Mouse (Mus musculus): Measurements from ENCODE around the gene Chst12. TPM values are rescaled to one million over a fixed set of nuclear protein-coding genes. Genes with fewer than 3 reads are reported as not detected.
"Not testable (repeated sequence)": the region's sequence is repeated elsewhere in the genome, so short reads cannot be mapped to it uniquely, and the experiment has no call there.

The Chst12 gene
- 1 to 10 TPM; 4.3 to 7.4 TPM for total RNA-seq (2021)
- long read RNA-seq, experiment 1, transcript Chst12-201 (2 exons, 2,331 nt), result major isoform, 9 of 14 reads
- long read RNA-seq, experiment 1, partial matches to known transcripts, result 2 of 14 reads
- long read RNA-seq, experiment 1, other reads (novel, unspliced or antisense), result 1 of 14 reads
- long read RNA-seq, experiment 2, partial matches to known transcripts, result 0 of 2 reads
- long read RNA-seq, experiment 2, other reads (novel, unspliced or antisense), result 0 of 2 reads

DNA sequence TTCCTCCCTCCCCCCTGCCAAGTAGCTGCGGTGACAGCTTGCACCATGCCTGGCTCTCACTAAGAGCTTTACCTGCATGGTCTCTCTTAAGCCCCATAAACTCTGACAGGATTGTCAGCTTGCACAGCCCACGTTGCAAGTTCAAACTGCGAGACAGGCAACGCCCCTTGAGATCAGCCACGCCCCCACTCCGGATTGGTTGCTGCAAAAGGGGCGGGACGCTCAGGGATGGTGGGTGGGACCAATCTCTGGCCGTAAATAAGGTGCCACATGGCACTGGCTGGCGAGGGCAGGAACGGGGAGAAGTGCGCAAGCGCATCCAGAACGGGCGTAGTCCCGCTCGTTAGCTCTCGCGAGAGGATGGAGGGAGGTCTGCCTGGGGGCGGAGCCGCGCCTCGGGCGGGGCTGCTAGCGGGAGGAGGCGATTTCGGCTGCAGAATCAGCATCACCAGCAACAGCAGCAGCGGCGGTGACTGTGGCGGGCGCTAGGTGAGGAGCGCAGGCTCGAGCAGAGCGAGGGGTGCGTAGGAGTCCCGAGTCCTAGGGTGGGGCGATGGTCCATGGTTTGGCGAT lies at the start of gene Chst12:
Gene Chst12 (plus strand): TSS at position 343 of the 573 bp plus-strand sequence.
- Histone ChIP-seq H3K27ac (peak within 1 kb of the TSS; percentile 89), H3K4me3 (peak within 1 kb of the TSS; percentile 83)
- intact Hi-C loops (cut with DNase I), result loop anchor here (5.0 kb wide), 1 partner anchor 83 kb away; no protein-coding TSS in a partner anchor
- TF ChIP-seq CTCF (IDR thresholded peaks at IDR 0.05), result 0 out of 2 replicates have a peak, but pooled peaks have one; percentile 1
- peak; percentile 100 for DNase-seq

DNA sequence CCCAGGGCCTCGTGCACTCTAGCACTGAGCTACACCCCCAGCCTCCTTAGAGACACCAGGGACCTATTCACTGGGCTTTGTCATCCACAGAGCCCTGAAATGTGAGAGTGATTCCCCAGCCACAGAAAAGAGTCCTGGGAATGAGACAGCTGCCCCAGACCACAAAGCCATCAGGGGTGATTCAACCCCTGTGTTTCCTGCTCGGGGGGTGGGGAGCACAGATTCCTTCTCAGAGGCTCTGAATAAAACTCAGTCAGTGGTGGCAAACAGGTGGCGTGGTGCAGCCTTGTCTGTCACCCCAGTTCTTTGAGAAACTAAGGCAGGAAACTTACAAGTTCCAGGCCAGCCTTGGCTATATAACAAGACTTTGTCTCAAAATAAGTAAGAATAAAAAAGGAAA lies 43.9 kb upstream of the Chst12 start:
- H3K27ac ChIP-seq, result no peak overlapping the region

DNA sequence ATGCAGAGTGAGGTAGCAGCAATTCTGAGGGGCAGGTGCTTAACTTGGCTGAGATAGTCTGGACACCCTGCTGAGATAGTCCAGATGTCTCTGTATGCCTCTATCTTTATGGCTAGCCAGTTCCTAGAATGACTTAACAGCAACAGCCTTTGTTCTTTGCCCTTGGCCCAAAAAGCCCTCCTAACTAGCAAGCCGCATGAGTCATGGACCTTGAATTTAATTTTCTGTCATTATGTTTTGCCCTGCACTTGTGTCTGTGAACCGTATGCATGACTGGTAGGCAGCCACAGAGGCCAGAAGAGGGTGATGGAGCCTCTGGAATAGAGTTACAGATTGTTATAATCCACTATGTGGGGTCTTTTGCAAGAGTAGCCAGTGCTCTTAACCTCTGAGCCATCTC lies 42.2 kb upstream of the Chst12 start:
- H3K27ac ChIP-seq; intact Hi-C loops (cut with DNase I); DNase-seq; H3K4me3 ChIP-seq: not testable (repeated sequence)

More for the DNA sequence above, 43.9 kb upstream of the Chst12 start:
- no peak for DNase-seq
- intact Hi-C loops (cut with DNase I), result no loop called here
- H3K4me3 ChIP-seq, result no peak overlapping the region
- TF ChIP-seq CTCF (IDR thresholded peaks at IDR 0.05), result no peak

DNA sequence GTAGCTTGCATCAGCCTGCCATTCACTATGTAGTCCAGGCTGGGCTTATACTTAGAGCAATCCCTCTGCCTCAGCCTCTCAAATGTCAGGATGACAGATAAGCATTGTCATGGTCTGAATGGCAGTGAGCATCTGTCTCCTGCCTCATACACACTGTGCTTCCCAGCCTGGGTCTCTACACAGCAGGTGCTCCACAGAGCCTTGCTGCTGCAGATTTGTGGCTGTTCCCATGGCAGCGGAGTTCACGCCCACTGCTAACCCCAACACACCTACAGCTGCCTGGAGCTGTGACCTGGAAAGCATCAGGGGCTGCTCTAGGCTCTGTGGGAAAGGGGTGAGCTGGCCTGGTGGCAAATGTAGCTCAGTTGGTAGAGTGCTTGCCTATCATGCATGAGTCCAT lies 40.4 kb upstream of the Chst12 start:
- DNase-seq, result no peak
- no peak overlapping the region for H3K4me3 ChIP-seq
- H3K27ac ChIP-seq, result no peak overlapping the region
- intact Hi-C loops (cut with DNase I), result no loop called here
- TF ChIP-seq CTCF (IDR thresholded peaks at IDR 0.05), result no peak

DNA sequence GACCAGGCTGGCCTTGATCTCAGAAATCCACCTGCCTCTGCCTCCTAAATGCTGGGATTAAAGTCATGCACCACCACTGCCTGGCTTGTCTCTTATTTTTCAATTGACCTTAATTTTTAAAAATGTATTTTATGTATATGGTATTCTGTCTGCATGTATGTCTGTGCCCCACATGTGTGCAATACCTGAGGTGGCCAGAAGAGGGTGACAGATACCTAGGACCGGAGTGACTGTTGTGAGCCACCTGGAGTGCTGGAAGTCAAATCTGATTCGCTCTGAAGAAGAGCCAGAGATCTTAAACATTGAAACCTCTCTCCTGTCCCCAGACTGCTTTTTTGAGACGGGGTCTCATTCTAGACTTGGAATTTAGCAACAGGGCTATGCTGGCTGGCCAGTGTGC lies 33.0 kb upstream of the Chst12 start:
- TF ChIP-seq CTCF (IDR thresholded peaks at IDR 0.05), result peak; percentile 24; the same call in 1 of the 2 replicates

DNA sequence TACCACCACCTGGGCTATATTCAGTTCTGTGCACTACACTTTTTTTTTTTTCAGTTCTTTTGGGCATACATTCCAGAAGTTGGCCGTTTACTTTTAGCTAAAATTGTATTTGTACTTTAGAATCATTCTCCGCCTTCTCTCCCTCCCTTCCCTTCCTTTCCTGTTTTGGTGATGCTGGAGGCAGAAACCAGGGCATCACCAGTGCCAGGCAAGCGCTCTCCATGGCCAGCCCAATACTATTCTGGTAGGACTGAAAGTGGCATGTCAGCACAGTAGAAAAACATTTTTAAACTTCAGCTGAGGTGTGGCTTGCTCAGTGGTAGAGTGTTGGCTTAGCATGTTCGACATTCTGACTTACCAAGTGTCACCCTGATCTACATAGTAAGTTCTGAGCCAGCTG lies 23.9 kb upstream of the Chst12 start:
- DNase-seq, result no peak
- Histone ChIP-seq H3K27ac (0 out of 2 replicates have a peak overlapping the region, but pooled peaks have one; percentile 5), H3K4me3 (no peak overlapping the region)
- intact Hi-C loops (cut with DNase I), result no loop called here
- no peak for TF ChIP-seq CTCF (IDR thresholded peaks at IDR 0.05)

More for the DNA sequence above, 33.0 kb upstream of the Chst12 start:
- Histone ChIP-seq H3K4me3 (no peak overlapping the region), H3K27ac (no peak overlapping the region)
- intact Hi-C loops (cut with DNase I), result no loop called here
- no peak for DNase-seq

DNA sequence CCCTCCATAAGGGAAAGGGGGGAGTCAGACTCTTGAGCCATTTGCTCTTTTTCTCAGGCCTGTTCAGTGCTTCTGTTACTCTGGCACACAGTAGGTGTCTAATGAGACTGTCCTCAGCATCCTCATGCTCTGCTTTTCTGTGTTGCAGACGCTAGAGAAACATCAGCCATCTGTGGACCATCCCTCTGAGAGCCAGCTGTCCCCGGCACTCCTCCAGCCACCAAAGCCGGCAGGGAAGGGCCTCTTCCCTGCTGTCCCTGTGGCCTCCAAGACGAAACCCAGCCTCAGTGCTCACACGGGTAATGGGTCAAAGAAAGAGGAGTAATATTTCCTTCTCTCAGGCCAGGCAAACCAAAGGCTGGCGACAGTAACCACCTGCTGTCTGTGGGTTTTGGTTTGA lies 14.2 kb upstream of the Chst12 start:
- H3K4me3 ChIP-seq, result no peak overlapping the region
- intact Hi-C loops (cut with DNase I), result no loop called here
- DNase-seq, result no peak
- TF ChIP-seq CTCF (IDR thresholded peaks at IDR 0.05), result no peak
- H3K27ac ChIP-seq, result no peak overlapping the region

DNA sequence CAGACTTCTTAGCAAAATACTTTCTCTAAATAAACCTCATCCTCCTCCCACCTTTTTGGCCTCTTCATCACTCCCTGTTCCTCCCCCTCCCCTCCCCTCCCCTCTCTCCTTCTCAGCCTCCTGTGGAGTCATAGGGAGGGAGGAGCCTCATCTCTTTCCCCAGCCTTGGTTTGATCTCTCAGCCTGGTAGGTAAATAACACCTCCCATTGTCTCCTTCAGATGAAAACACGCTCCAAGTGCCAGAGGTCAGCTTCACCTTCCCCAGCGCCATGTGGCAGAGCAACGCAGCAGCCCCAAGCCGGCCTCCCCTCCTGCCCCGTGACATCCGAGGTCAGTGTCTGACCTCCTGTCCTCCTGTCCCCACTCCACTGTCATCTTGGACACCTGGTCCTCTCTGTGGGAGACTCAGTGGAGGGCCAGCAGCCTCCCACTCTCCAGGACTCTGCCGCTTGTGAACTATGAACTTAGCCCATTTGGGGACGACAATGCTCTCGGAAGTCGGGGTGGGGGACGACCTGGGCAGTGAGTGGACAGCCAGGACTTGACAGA lies 12.6 kb upstream of the Chst12 start:
- intact Hi-C loops (cut with DNase I), result no loop called here
- DNase-seq, result no peak
- H3K4me3 ChIP-seq, result no peak overlapping the region
- TF ChIP-seq CTCF (IDR thresholded peaks at IDR 0.05), result no peak
- no peak overlapping the region for H3K27ac ChIP-seq

DNA sequence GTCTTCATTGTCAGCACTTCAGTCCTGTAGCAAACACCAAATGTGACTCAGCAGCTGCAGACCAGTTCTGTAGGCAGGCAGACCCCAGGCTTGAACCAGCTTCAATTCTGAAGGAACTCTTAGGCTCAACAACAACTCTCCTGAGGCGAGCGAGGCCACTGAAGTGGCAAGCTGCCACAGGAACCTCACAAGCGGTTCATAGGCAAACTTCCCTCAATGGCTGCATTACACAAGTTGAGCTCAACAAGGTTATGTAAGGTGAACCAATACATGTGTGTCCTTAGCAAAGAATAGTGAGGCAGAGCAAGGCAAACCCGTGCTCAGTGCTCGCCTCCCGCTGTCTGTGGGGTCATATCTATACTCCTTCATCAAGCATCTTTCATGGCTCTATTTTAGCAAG lies 7.2 kb upstream of the Chst12 start:
- intact Hi-C loops (cut with DNase I), result no loop called here
- no peak for TF ChIP-seq CTCF (IDR thresholded peaks at IDR 0.05)
- Histone ChIP-seq H3K4me3 (no peak overlapping the region), H3K27ac (no peak overlapping the region)
- no peak for DNase-seq

DNA sequence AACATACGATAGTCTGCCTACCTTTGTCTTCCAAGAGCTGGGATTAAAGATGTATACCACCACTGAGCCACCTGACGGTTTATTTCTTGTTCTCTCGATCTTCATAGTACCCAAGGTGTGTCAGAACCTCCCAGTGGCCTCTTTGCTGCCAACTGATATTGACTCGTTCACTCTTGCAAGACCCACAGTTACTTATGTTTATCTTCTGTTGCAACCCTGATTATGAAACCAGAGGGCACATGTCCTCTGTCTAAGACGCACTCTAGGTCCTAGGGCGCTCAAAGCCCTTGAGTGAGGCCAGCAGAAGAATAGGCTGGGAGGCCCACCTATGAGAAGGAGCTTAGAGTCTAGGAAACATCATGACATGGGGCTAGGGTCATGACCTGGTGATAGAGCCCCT lies 4.6 kb upstream of the Chst12 start:
- TF ChIP-seq CTCF (IDR thresholded peaks at IDR 0.05), result no peak
- H3K4me3 ChIP-seq, result no peak overlapping the region
- intact Hi-C loops (cut with DNase I), result no loop called here
- no peak overlapping the region for H3K27ac ChIP-seq
- no peak for DNase-seq

DNA sequence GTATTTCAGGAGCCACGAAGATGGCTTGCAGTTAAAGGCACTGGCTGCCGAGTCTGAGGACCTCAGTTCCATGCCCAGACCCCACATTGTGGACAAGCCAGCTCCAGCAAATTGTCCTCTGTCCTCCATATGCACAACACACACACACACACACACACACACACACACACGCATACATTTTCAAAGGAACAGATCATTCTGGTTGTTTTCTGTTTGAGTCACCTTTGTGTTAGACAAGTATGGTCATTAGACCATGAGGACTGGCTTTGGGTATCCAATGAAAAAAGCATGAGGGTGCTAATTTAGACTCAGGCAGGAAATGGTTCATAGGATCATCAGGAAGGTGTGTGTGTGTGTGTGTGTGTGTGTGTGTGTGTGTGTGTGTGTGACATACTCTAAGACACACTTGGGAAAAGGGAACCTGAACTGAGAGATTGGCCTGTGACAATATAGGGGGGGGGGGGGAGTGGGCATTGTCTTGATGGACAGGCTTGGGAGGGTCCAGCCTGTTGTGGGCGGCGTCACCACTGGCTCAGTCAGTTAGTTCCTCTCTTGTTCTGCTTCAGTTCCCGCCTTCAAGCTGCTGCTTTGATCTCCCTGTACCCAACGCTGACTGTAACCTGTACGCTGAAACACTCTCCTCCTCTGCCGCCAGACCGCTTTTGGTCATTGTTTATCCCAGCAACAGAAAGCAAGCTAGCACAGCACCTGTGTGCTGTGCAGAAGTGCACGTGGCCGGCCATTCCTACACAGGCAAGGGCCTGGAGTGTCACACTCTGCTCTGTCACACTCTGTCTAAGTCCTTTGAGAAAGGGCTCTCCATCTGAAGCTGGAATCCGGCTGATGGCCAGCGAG lies 3.1 kb upstream of the Chst12 start:
- no peak for DNase-seq
- Histone ChIP-seq H3K4me3 (peak overlapping the region; percentile 65), H3K27ac (peak overlapping the region; percentile 72)
- TF ChIP-seq CTCF (IDR thresholded peaks at IDR 0.05), result no peak
- intact Hi-C loops (cut with DNase I), result no loop called here

DNA sequence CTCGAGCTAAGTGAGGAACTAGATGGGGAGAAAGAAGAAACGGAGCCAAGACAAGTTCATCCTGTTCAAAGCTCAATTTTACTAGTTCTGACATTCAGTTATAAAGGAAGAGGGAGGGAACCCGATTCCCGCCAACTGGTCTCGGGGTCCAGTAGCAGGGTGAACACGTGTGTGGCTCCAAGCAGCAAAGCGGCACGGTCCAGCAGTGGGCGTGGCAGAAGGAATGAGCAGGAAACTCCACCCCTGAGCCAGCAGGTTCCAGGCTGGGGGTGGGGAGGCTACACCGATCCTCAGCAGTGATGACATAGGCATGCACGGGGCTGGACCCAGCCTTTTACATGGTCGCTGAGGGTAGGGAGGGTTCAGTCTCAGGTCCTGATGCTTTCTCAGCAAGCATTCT lies 2.4 kb upstream of the Chst12 start:
- Histone ChIP-seq H3K4me3 (peak overlapping the region; percentile 65), H3K27ac (peak overlapping the region; percentile 72)
- intact Hi-C loops (cut with DNase I), result not testable (repeated sequence)
- peak; percentile 82 for DNase-seq

Data from gastrocnemius, adult 2 months (tissue).